Comparison of ENCODE assay signal across 10 mouse cellular contexts in genomic region chr4:96799380-96800157, GRCm38 (mm10). TPM values are rescaled to one million over a fixed set of nuclear protein-coding genes. Genes with fewer than 3 reads are reported as not detected.
DNase-seq lines count a peak whose midpoint lies in the region; ATAC-seq and TF ChIP-seq lines count a peak whose summit lies in the region.
"Had no signal": no experiment of that assay in that cellular context is flagged by ENCODE, and none has a peak within 500 bp of the region (broad histone marks: within the 10 kb centered on the region; RNA-seq: fewer than 3 reads in every experiment).

No protein-coding gene starts in this region.

- no peaks in the 10 kb centered on the region for H3K4me1 ChIP-seq in lung, embryonic 14.5 days (ENCODE audit: insufficient read depth)
- no peaks in the 10 kb centered on the region for H3K4me1 ChIP-seq in lung, adult 2 months (ENCODE audit: control insufficient read depth, insufficient read depth, low read length)
- H3K4me1 ChIP-seq: embryonic facial prominence, embryonic 12.5 days had no signal

- peak; percentile 4 for DNase-seq in adrenal gland, postnatal 14 days
- DNase-seq in adrenal gland, postnatal 4 days (ENCODE audit: low spot score in 2 of 2) = no peak
- peak; percentile 83 for DNase-seq in lung, embryonic 14.5 days
- no peak for DNase-seq in lung, adult 2 months
- peak; percentile 37 for DNase-seq in hindlimb bud, embryonic 11.5 days (ENCODE audit: extremely low spot score, low read depth, low spot score)
- no peak for DNase-seq in ovary, postnatal 14 days (ENCODE audit: low spot score)
- no peak for DNase-seq in T-cell, adult 2 months (ENCODE audit: low spot score)

- no peaks in the 10 kb centered on the region for H3K9me3 ChIP-seq in lung, embryonic 14.5 days (ENCODE audit: low read depth, low read length)
- H3K9me3 ChIP-seq: embryonic facial prominence, embryonic 12.5 days; limb, embryonic 13.5 days had no signal

- no peak for ATAC-seq in lung, embryonic 14.5 days (ENCODE audit: insufficient read depth)
- peak; percentile 66 for ATAC-seq in megakaryocyte progenitor cell, adult 5-6 weeks (replicated peaks; ENCODE audit: poor library complexity)

- TF ChIP-seq CTCF in lung, embryonic 14.5 days (IDR thresholded peaks at IDR 0.05; ENCODE audit: low read depth) = peak; percentile 68
- TF ChIP-seq CTCF in lung, adult 2 months (IDR thresholded peaks at IDR 0.05; ENCODE audit: insufficient read depth, low read length) = no peak

- H3K4me2 ChIP-seq in lung, embryonic 14.5 days = no peak overlapping the region
- H3K4me2 ChIP-seq: embryonic facial prominence, embryonic 12.5 days; limb, embryonic 13.5 days had no signal

- H3K27me3 ChIP-seq in lung, embryonic 14.5 days (ENCODE audit: insufficient read depth, low read length) = no peaks in the 10 kb centered on the region
- H3K27me3 ChIP-seq: embryonic facial prominence, embryonic 12.5 days; limb, embryonic 13.5 days had no signal

- TF ChIP-seq POLR2A in lung, adult 2 months (IDR thresholded peaks at IDR 0.05; ENCODE audit: borderline replicate concordance, extremely low read depth, low read depth, low read length) = no peak

- H3K9ac ChIP-seq in lung, embryonic 14.5 days = no peak overlapping the region
- H3K9ac ChIP-seq: embryonic facial prominence, embryonic 12.5 days; limb, embryonic 13.5 days had no signal

- WGBS in lung, embryonic 14.5 days = 31% methylated on average over 7 of the region's 7 CpGs
- WGBS in lung, adult 2 months = 29% methylated on average over 7 of the region's 7 CpGs

- no peak overlapping the region for H3K4me3 ChIP-seq in lung, embryonic 14.5 days (ENCODE audit: low read depth, low read length)
- H3K4me3 ChIP-seq in lung, adult 2 months (replicated peaks; ENCODE audit: extremely low read depth, low read depth, low read length) = no peak overlapping the region
- H3K4me3 ChIP-seq: embryonic facial prominence, embryonic 12.5 days; limb, embryonic 13.5 days had no signal

- no peaks in the 10 kb centered on the region for H3K36me3 ChIP-seq in lung, embryonic 14.5 days (ENCODE audit: insufficient read depth)
- H3K36me3 ChIP-seq: embryonic facial prominence, embryonic 12.5 days; limb, embryonic 13.5 days had no signal

- no peak overlapping the region for H3K27ac ChIP-seq in lung, embryonic 14.5 days (ENCODE audit: low read depth)
- H3K27ac ChIP-seq: embryonic facial prominence, embryonic 12.5 days; limb, embryonic 13.5 days had no signal

RNA-seq across cellular contexts. Expression of gene Gm12695, which starts 14.6 kb away (rescaled TPM):
- total RNA-seq in adrenal gland, postnatal 14 days (2021) = not detected in 2 replicates
- total RNA-seq in adrenal gland, postnatal 4 days (2021) = not detected
- polyA plus RNA-seq in lung, embryonic 14.5 days (2014; fragmentation: Nextera tagmentation; extraction: Ambion mirVana) = not detected in 2 replicates
- polyA plus RNA-seq in lung, adult 2 months (2012; rRNA removed) = 0.45 and 0.63 TPM in 2 replicates
- total RNA-seq in megakaryocyte progenitor cell, adult 5-6 weeks (2015) = not detected in 2 replicates
- not detected in 2 replicates for total RNA-seq in megakaryocyte progenitor cell, adult 5-6 weeks (2017)
- polyA plus RNA-seq: limb, embryonic 13.5 days had no signal

Comparison
In these comparisons a context has a peak if more than half of its experiments do, and no peak if none do; other contexts are left out.
1. DNase-seq: peak in adrenal gland, postnatal 14 days (single experiment), lung, embryonic 14.5 days (single experiment) and hindlimb bud, embryonic 11.5 days (single experiment); none in adrenal gland, postnatal 4 days (0 of 2), lung, adult 2 months (single experiment), ovary, postnatal 14 days (single experiment) and T-cell, adult 2 months (single experiment).